Mouse (Mus musculus) CD4-positive, CD25-positive, alpha-beta regulatory T cell, adult 4 months (primary cell): Measurements from ENCODE around the gene Scnm1. TPM values are rescaled to one million over a fixed set of nuclear protein-coding genes. Genes with fewer than 3 reads are reported as not detected.
"Not testable (repeated sequence)": the region's sequence is repeated elsewhere in the genome, so short reads cannot be mapped to it uniquely, and the experiment has no call there.

Experiments
- ATAC-seq: one replicate; pipeline ENCODE4 v1.8.0; 2017
- polyA plus RNA-seq, 2 experiments: library from polyadenylated mRNA; unstranded; fragments of 100-300 nt; shearing (Covaris generic); gene quantifications; one replicate each; pipeline ENCODE4 v1.2.1; 2017

Gene Scnm1
- polyA plus RNA-seq, 2 experiments from 2014 or later: 110 TPM

DNA sequence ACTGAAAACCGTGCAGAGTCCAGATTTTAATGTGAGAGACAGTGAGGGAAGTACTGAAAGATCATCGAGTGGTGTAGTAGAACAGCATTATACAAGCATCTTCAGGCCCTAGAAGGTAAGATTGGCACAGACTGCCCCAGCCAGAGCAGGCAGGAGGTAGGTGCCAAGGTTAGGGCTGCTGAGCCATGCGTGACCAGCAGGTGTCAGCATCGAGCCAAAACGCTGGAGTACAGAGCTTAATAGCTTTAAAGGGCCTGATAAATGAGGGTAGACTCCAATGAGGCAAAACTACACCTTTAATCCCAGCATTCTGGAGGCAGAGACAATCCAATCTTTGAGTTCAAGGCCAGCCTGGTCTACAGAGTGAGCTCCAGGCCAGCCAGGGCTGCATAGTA, 8.8 kb upstream of the Scnm1 start:
- peak; percentile 72 for ATAC-seq

- ATAC-seq: peak; percentile 51
These were observed 8.3 kb upstream of the Scnm1 start, which contains the start of gene Tnfaip8l2 for GRCm38 (mm10) chr3:95141952-95142616. Gene Tnfaip8l2 (minus strand): TSS chr3:95142360.

DNA sequence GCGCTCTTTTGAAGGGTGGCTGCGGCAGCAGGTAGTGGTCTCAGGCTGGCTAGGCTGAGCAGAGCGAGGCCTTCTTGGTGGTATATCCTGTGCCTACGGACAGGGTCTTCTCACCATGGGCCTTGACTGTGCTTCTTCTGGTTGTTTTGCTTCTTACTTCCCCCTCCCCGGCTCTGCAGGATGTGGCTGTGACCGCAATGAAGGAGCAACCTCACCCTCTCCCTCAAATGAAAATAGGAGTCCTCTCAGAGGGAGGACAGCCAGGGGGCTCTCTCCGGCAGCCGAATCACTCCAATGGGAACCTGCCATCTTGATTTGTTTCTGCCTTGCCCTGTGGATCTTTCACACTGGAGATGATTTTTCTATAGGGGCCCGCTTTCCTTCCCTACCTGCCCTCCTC, 7.7 kb upstream of the Scnm1 start:
- ATAC-seq: peak; percentile 89

DNA sequence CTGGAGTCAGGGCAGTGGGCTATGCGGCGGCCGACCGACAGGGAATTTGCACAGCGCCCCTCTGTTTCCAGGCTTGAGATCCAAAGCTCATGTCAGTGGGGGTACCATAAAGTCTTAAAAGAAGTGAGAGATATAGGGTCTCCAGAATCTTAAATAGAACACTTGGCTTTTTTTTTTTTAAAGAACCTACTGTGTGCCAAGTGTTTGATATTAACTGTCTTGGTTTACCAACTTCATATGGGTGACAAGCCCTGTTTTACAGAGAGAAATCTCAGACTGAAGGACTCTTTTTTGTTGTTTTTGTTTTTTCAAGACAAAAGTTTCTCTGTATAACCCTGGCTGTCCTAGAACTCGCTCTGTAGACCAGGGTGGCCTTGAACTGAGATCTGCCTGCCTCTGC, 7.0 kb upstream of the Scnm1 start:
- no peak for ATAC-seq

GRCm38 (mm10) chr3:95140289-95140595, 6.4 kb upstream of the Scnm1 start:
- ATAC-seq: no peak

GRCm38 (mm10) chr3:95139586-95140288, 5.9 kb upstream of the Scnm1 start:
- ATAC-seq: no peak

DNA sequence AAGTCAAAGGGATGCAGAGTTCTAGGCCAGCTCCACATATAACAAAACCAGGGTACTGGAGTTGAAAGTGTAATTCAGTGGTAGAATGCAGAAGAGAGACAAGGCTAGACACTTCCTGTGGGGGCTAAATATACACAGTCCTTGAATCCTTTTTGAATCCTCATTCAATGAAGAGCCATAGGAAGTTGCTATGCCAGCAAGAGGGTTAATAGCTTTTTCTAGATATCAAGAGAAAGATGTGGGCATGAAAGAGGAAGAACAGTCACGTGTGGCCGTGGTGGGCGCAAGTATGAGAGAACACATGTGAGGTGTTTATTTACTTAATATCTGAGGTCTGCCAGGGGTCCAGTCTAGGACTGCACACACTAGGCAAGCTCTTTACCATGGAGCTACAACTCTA, 2.5 kb upstream of the Scnm1 start:
- ATAC-seq: no peak

- ATAC-seq: peak; percentile 76
These were observed 1.7 kb upstream of the Scnm1 start for GRCm38 (mm10) chr3:95135433-95136052.

- ATAC-seq: no peak
These were observed 1.2 kb upstream of the Scnm1 start for GRCm38 (mm10) chr3:95135023-95135422.

DNA sequence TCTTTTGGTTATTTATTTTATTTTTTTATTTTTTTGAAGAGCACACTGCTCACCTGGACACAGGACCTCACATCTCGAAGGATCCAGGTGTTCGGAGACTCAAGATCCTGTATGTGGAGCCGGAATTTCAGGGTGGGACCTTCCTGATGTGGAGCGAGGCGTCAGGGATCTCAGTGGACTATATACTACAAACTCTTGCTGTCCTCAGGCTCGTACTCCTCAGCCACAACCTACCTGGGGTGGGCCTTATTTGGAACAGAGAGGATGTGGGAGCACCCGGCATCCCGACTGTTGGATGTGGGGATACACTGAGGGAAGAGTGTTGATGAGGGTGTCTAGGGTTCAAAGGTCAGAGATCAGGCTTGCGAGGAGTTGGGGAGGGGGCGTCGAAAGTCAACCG, 322 bp upstream of the Scnm1 start:
- ATAC-seq: not testable (repeated sequence)

GRCm38 (mm10) chr3:95133176-95133575, 635 bp downstream of the Scnm1 start:
- no peak for ATAC-seq

- ATAC-seq: not testable (repeated sequence)
These were observed 1.4 kb downstream of the Scnm1 start for GRCm38 (mm10) chr3:95132389-95132788.

DNA sequence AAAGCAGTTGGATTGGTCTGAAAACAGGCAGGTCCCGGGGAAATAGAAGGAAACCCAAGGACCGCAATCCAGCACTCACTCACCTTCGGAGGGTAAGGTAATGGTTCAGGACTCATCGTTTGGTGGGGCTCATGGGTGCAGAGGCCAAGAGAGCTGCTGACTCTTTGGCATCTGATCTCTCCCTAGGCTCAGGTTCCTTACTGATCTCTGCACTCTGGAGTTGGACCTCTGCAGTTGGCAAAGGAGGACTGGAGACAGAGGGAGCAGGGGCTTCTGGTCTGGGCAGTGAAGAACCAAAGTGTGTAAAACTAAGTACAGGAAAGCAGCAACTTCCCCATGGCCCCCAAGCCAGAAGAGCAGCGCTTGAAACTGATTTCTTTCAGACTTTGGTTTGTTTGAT, 3.7 kb downstream of the Scnm1 start:
- no peak for ATAC-seq

DNA sequence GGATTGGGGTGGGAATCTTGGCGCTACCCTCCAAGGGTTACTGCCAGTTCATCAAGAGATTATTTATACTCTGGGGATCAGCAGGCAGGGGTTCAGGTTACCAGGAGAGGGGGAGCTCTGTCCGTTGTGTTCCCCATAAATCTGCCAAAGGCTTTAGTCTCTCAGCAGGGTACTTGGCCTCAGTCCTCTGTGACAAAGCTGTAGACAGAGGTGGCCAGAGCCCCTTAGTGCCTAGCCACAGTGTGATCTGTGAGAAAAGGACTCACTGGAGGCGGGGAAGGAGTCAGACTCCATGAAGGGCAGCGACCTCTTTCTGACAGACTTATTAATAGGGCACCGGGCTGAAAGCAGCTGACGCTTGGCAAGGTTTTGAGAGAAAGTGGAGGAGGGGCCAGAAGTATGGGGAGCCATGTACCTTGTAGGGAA, 4.6 kb downstream of the Scnm1 start:
- ATAC-seq: no peak

DNA sequence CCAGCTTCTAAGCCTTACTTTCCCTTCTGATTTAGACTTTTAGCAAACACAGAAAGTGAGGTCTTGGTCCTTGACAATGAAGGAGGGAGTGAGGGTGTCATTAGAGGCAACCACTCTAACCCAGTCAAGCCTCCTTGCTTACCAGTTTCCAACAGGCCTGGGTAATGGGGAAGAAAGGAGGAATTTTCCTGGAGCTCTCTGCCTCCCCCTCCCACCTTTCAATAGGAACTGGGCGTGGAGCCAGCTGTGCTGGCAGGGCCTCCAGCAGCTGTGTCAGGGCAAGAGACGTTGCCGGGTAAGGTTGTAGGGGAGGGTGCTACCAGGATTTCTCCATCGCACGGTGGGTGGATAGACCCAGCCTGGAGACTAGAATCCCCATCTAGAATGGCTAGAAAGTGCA, 8.8 kb downstream of the Scnm1 start:
- no peak for ATAC-seq

DNA sequence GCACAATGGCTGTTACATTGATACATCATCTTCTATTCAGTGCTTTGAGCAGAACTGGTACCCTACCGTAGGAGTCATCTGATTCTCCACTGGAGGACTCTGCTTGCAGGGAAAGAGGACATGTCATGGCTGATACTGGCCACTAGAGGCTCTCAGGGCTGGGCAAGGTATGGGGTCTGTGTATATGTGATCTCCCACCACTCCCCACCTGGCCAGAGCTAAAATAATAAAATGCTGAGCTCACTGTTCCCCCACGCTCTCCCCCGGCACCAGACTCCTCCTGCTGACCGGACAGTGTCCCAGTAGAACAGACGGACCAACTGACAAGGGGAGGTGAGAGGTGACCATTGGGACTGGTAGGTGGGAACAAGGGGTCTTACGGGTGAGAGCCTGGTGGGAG, 9.6 kb downstream of the Scnm1 start, which contains the start of gene Tmod4:
Tmod4 (plus strand) TSS at position 231 of the 400 bp plus-strand sequence.
- peak; percentile 63 for ATAC-seq

DNA sequence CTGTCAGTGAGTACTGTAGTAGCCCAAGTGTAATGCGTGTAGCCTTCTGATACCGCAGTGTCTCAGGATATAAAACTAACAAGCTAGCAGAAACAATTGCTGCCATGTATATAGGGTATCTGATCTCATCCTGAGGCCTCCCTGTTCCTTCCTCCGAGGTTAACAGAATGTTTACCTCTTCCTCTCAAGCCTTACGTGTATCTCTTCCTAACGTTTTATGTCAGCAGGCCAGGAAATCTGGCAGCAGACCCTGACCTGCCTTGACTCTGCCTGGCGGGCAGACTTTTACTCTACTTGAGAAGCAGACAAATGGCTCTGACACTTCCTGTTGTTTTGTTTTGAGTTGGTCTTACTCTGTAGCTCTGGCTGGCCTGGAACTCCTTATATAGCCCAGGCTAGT, 12.2 kb downstream of the Scnm1 start:
- no peak for ATAC-seq

DNA sequence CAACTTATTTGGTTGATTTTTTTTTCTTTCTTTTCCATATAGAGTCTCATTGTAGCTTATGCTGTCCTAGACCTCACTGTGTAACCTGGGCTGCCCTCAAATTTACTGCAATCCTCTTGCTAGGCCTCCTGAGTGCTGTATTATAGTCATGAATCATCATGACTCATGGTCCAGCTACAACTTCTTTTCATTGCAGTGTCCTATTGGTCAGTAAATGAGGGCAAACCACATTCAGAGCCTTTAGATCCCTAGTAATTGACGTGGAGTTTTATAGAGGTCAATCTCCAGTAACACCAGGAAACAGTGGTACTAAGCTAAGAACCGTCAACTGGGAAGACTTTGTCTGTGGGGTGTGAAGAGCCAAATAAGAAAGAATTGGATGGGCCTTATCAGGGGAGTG, 16.1 kb downstream of the Scnm1 start:
- ATAC-seq: no peak

DNA sequence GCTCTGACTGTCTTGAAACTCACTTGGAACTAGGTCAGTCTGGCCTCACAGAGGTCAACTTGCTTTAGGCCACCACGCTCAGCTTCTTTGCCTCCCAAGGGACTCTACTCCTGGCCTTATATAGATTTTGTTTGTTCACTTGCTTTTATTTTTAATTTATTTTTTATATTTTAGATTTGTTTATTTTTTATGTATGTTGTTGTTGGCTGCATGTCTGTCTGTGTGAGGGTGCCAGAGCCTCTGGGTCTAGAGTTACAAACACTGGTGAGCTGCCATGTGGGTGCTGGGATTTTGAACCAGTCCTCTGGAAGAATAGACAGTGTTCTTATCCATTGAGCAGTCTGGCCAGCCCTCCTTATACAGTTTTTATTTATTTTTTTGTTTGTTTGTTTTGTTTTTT, 21.1 kb downstream of the Scnm1 start:
- no peak for ATAC-seq

DNA sequence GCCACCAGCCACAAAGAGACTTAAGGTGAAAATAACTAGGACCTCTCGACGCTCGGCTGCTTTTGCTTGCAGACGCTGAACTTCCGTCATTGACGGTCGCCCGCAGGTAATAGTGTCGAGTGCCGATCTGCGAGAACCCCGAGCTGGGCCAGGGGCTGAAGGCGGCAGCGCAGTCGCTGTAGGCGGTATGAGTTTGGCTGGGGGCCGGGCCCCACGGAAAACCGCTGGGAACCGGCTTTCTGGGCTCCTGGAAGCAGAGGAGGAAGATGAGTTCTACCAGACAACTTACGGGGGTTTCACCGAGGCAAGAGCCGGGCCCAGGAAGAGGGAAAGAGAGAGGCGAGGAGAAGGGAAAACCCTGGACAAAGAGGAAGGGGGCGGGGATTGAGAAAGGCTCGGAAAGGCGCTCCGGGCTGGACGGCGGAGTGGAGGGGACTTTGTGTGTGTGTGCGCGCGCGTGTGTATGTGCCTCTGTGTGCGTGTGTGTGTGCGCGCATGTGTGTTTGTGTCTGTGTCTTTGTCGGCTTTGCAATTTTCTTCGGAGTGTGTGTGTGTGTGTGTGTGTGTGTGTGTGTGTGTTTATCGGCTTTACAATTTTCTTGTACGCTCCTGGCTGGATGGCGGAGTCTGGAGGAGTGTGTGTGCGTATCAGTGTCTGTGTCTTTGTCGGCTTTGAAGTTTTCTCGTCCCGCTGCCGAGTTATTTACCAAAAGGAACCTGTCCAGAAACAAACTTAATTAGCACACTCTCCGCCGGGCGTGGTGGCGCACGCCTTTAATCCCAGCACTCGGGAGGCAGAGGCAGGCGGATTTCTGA, 22.7 kb downstream of the Scnm1 start, which contains the start of gene Vps72:
Vps72 (plus strand) TSS at position 112 of the 816 bp plus-strand sequence.
- ATAC-seq: peak; percentile 79

DNA sequence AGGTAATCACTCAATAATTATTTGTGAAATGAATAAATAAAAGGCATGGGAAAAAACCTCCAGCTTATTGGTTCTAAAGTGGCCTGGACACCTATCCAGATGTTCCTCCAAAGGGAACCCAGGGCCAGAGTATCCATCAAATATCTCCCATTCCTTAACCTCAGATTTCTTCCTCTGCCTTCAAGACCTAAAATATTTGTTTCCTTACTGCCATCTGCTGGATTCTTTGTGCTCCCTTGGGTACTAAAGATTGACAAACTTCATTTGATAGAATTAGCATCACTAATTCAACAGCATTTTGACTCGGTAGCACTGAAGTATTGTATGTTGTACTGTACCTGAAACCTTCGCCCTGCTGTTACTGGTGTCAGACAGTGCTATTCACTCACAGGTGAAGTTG, 25.9 kb downstream of the Scnm1 start:
- no peak for ATAC-seq

GRCm38 (mm10) chr3:95107308-95107707, 26.5 kb downstream of the Scnm1 start:
- not testable (repeated sequence) for ATAC-seq
